Mouse (Mus musculus): ENCODE measurements around the gene Clec11a. TPM values are rescaled to one million over a fixed set of nuclear protein-coding genes. Genes with fewer than 3 reads are reported as not detected.

Gene Clec11a
- polyA plus RNA-seq, 1 experiment from 2014 or later, result 1.2 TPM

DNA sequence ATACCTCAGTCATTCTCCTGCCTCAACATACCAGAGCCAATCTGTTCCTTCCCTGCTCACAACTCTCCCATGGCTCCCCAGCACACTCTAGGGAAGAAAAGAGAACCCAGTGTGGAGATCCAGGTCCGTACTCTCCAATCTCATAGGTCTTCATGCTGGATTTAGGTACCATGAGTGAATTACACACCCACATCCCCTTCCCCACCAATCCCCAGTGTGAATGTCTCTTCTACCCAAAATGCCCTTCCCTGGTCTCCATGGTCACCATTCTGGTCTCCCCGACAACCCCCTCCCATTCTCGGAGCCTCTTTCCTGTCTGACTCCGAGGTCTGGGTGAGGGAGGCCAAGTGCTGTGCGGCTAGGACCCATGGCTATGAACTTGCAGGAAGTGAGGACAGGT is 45.6 kb downstream of the Clec11a start, which contains the start of gene Gm15517:
Gene Gm15517, plus strand, starts transcription at position 301 of the 400 bp plus-strand sequence.
- Histone ChIP-seq H3K36me3 (no peaks in the 10 kb centered on the region), H3K27ac (no peak within 1 kb of the TSS), H3K4me3 (no peak within 1 kb of the TSS), H3K9me3 (no peaks in the 10 kb centered on the region), H3K27me3 (ENCODE audit: insufficient read depth, poor library complexity, severe bottlenecking) (peaks cover 48% of the 10 kb centered on the region), H3K4me1 (peaks cover 6% of the 10 kb centered on the region; the same call in 1 of the 2 replicates)
- DNase-seq (ENCODE audit: low spot score), result no peak
- 50% methylated on average over 5 of the region's 5 CpGs for WGBS

DNA sequence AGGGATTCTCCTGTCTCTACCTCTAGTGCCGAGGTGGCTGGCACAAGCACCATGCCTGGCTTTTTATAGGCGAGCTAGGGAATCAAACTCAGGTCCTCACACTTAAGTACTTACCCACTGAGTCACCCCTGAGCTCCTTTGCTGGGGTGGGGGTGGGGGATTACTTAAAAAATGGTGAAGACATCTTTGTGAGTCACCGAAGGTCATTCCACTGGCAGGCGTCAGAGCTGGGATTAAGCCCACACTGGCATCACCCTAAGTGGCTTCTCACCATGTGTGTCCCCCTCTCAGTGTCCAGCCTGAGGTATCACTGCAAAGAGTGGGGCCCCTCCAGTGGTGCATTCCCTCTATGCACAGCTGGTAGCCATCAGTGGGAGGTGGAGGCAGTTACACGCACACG is 46.3 kb downstream of the Clec11a start:
- no peak overlapping the region for H3K4me3 ChIP-seq
- whole genome bisulfite sequencing, result 71% methylated on average over 6 of the region's 6 CpGs
- no peak overlapping the region for H3K27ac ChIP-seq
- no peaks in the 10 kb centered on the region for H3K9me3 ChIP-seq
- no peak for DNase-seq (ENCODE audit: low spot score)
- H3K36me3 ChIP-seq, result no peaks in the 10 kb centered on the region
- H3K4me1 ChIP-seq, result peaks cover 6% of the 10 kb centered on the region; the same call in 1 of the 2 replicates
- H3K27me3 ChIP-seq (ENCODE audit: insufficient read depth, poor library complexity, severe bottlenecking), result peaks cover 43% of the 10 kb centered on the region

DNA sequence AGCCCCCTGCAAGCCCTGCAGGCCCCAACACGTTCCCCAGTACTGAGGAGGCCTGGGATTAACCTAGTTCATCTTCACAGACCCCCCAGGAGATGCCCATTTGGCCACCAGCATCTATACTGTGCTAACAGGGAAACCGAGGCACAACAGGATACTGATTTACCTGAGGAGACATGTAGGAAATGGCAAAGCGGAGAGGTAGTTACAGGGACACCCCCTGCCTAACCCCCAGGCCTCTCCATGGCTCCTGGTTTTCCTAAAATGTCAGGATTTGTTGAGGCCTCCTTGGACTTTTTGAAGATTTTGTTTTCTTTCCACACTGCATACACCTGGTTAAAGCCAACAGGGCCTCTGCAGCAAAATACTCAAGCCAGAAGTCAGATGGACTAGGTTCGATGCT is 49.4 kb downstream of the Clec11a start, which contains the start of gene Acp4:
Gene Acp4, minus strand, starts transcription at position 101 of the 400 bp plus-strand sequence.
- Histone ChIP-seq H3K9me3 (no peaks in the 10 kb centered on the region), H3K4me1 (0 out of 2 replicates have a peak, but pooled peaks cover 17% of the 10 kb centered on the region), H3K4me3 (no peak within 1 kb of the TSS), H3K27me3 (ENCODE audit: insufficient read depth, poor library complexity, severe bottlenecking) (peaks cover 19% of the 10 kb centered on the region), H3K36me3 (peaks cover 17% of the 10 kb centered on the region), H3K27ac (no peak within 1 kb of the TSS)
- 74% methylated on average over 4 of the region's 4 CpGs for WGBS
- DNase-seq (ENCODE audit: low spot score), result no peak

GRCm38 (mm10) chr7:44254930-44255329 is 51.8 kb downstream of the Clec11a start:
- 81% methylated on average over 6 of the region's 6 CpGs for WGBS
- DNase-seq (ENCODE audit: low spot score), result no peak
- Histone ChIP-seq H3K27me3 (ENCODE audit: insufficient read depth, poor library complexity, severe bottlenecking) (no peaks in the 10 kb centered on the region), H3K27ac (no peak overlapping the region), H3K4me3 (no peak overlapping the region), H3K4me1 (0 out of 2 replicates have a peak, but pooled peaks cover 19% of the 10 kb centered on the region), H3K9me3 (no peaks in the 10 kb centered on the region), H3K36me3 (peaks cover 37% of the 10 kb centered on the region)

- Histone ChIP-seq H3K4me1 (0 out of 2 replicates have a peak, but pooled peaks cover 19% of the 10 kb centered on the region), H3K9me3 (no peaks in the 10 kb centered on the region), H3K27ac (no peak overlapping the region), H3K36me3 (peaks cover 56% of the 10 kb centered on the region), H3K27me3 (ENCODE audit: insufficient read depth, poor library complexity, severe bottlenecking) (no peaks in the 10 kb centered on the region), H3K4me3 (no peak overlapping the region)
- DNase-seq (ENCODE audit: low spot score), result no peak
- 65% methylated on average over 15 of the region's 15 CpGs for WGBS
These were observed 53.6 kb downstream of the Clec11a start for GRCm38 (mm10) chr7:44253023-44253616.

Other genes with a start within 250 kb of the Clec11a start
- gene Klk1b21, start 204.6 kb downstream of the Clec11a start, polyA plus RNA-seq (2016; fragmentation: Nextera tagmentation; extraction: Ambion mirVana), result not detected in 2 replicates
- not detected in 2 replicates for gene Klk1b22, start 194.2 kb downstream of the Clec11a start, polyA plus RNA-seq (2016; fragmentation: Nextera tagmentation; extraction: Ambion mirVana)
- gene Klk1b16, start 170.1 kb downstream of the Clec11a start, polyA plus RNA-seq (2016; fragmentation: Nextera tagmentation; extraction: Ambion mirVana), result not detected in 2 replicates
- not detected in 2 replicates for gene Klk1b24, start 118.7 kb downstream of the Clec11a start, polyA plus RNA-seq (2016; fragmentation: Nextera tagmentation; extraction: Ambion mirVana)
- gene Klk1b3, start 108.7 kb downstream of the Clec11a start, polyA plus RNA-seq (2016; fragmentation: Nextera tagmentation; extraction: Ambion mirVana), result not detected in 2 replicates
- not detected in 2 replicates for gene Klk1b4, start 99.5 kb downstream of the Clec11a start, polyA plus RNA-seq (2016; fragmentation: Nextera tagmentation; extraction: Ambion mirVana)
- not detected in 2 replicates for gene Klk1b5, start 91.0 kb downstream of the Clec11a start, polyA plus RNA-seq (2016; fragmentation: Nextera tagmentation; extraction: Ambion mirVana)
- 0.30 TPM in 1 of 2 replicates, not detected in the other for gene Klk1, start 81.5 kb downstream of the Clec11a start, polyA plus RNA-seq (2016; fragmentation: Nextera tagmentation; extraction: Ambion mirVana)
- not detected in 2 replicates for gene Gm36864, start 70.7 kb downstream of the Clec11a start, polyA plus RNA-seq (2016; fragmentation: Nextera tagmentation; extraction: Ambion mirVana)
- 0.87 and 0.88 TPM in 2 replicates for gene 1700028J19Rik, start 60.2 kb downstream of the Clec11a start, polyA plus RNA-seq (2016; fragmentation: Nextera tagmentation; extraction: Ambion mirVana)
- 121 and 136 TPM in 2 replicates for gene 2410002F23Rik, start 60.2 kb downstream of the Clec11a start, polyA plus RNA-seq (2016; fragmentation: Nextera tagmentation; extraction: Ambion mirVana)
- not detected in 2 replicates for gene Acp4, start 49.5 kb downstream of the Clec11a start, polyA plus RNA-seq (2016; fragmentation: Nextera tagmentation; extraction: Ambion mirVana)
- not detected in 2 replicates for gene Gm15517, start 45.5 kb downstream of the Clec11a start, polyA plus RNA-seq (2016; fragmentation: Nextera tagmentation; extraction: Ambion mirVana)
- gene Shank1, start 3.4 kb upstream of the Clec11a start, polyA plus RNA-seq (2016; fragmentation: Nextera tagmentation; extraction: Ambion mirVana), result 0.47 and 0.84 TPM in 2 replicates
- gene Syt3, start 77.2 kb upstream of the Clec11a start, polyA plus RNA-seq (2016; fragmentation: Nextera tagmentation; extraction: Ambion mirVana), result 0.74 and 0.78 TPM in 2 replicates
- gene 1700008O03Rik, start 78.9 kb upstream of the Clec11a start, polyA plus RNA-seq (2016; fragmentation: Nextera tagmentation; extraction: Ambion mirVana), result 0.49 and 0.83 TPM in 2 replicates
- 1.2 and 1.7 TPM in 2 replicates for gene Lrrc4b, start 122.1 kb upstream of the Clec11a start, polyA plus RNA-seq (2016; fragmentation: Nextera tagmentation; extraction: Ambion mirVana)
- 0.83 and 1.8 TPM in 2 replicates for gene Aspdh, start 158.5 kb upstream of the Clec11a start, polyA plus RNA-seq (2016; fragmentation: Nextera tagmentation; extraction: Ambion mirVana)
- gene Josd2, start 161.1 kb upstream of the Clec11a start, polyA plus RNA-seq (2016; fragmentation: Nextera tagmentation; extraction: Ambion mirVana), result 158 and 196 TPM in 2 replicates
- gene Emc10, start 189.6 kb upstream of the Clec11a start, polyA plus RNA-seq (2016; fragmentation: Nextera tagmentation; extraction: Ambion mirVana), result 92.2 and 95.7 TPM in 2 replicates
- 9.3 and 11.1 TPM in 2 replicates for gene Fam71e1, start 189.7 kb upstream of the Clec11a start, polyA plus RNA-seq (2016; fragmentation: Nextera tagmentation; extraction: Ambion mirVana)
- gene Mybpc2, start 217.8 kb upstream of the Clec11a start, polyA plus RNA-seq (2016; fragmentation: Nextera tagmentation; extraction: Ambion mirVana), result 0.21 TPM in 2 replicates
- 0.12 and 0.15 TPM in 2 replicates for gene Spib, start 225.2 kb upstream of the Clec11a start, polyA plus RNA-seq (2016; fragmentation: Nextera tagmentation; extraction: Ambion mirVana)
- gene Pold1, start 241.9 kb upstream of the Clec11a start, polyA plus RNA-seq (2016; fragmentation: Nextera tagmentation; extraction: Ambion mirVana), result 96.8 and 101 TPM in 2 replicates
- gene Nr1h2, start 247.0 kb upstream of the Clec11a start, polyA plus RNA-seq (2016; fragmentation: Nextera tagmentation; extraction: Ambion mirVana), result 59.9 and 65.3 TPM in 2 replicates

All from heart, embryonic 10.5 days (tissue).